Mouse (Mus musculus) thymus, adult 2 months (tissue): Measurements from ENCODE around the gene Vmn2r90.

Source experiments
- CTCF ChIP-seq: fragments of 200-500 bp; IDR thresholded peaks from 2 replicates; pipeline ENCODE4 v1.5.1; 2012; ENCODE audit warnings: mild to moderate bottlenecking, control low read depth, low read length, moderate library complexity, borderline replicate concordance; ENCODE audit not compliant: control insufficient read depth, poor library complexity, insufficient read depth; ENCODE audit errors: extremely low read depth
- POLR2A ChIP-seq: fragments of 200-500 bp; IDR thresholded peaks from 2 replicates; pipeline ENCODE4 v1.6.1; 2012; ENCODE audit warnings: mild to moderate bottlenecking, low read length, control low read depth, moderate library complexity; ENCODE audit not compliant: control insufficient read depth, poor library complexity, insufficient read depth; ENCODE audit errors: extremely low read depth

- no peak for TF ChIP-seq POLR2A
- TF ChIP-seq CTCF: no peak
These were observed 12.9 kb upstream of the Vmn2r90 start for GRCm38 (mm10) chr17:17690659-17691058.
